Mouse (Mus musculus) embryonic facial prominence, embryonic 14.5 days (tissue): Measurements from ENCODE around the gene Ccng2. TPM values are rescaled to one million over a fixed set of nuclear protein-coding genes. Genes with fewer than 3 reads are reported as not detected.

Experiments used
- ATAC-seq: fragments of 200-750 bp; cut with Nextera tagmentation; 2 replicates; pipeline ENCODE4 v1.8.0; 2017; ENCODE audit warnings: low read depth, moderate number of reproducible peaks, moderate TSS enrichment
- DNase-seq: peaks from one replicate; pipeline ENCODE4 v3.0.0-alpha.2; 2015; ENCODE audit warnings: low spot score
- H3K27ac ChIP-seq: fragments of 300-500 bp; sonication (generic); replicated peaks from 2 replicates; pipeline ENCODE4 v1.5.1; 2014; ENCODE audit warnings: low read depth, mild to moderate bottlenecking, low read length, moderate library complexity
- H3K27me3 ChIP-seq: fragments of 300-500 bp; sonication (generic); replicated peaks from 2 replicates; pipeline ENCODE4 v1.6.1; 2014; ENCODE audit warnings: low read length; ENCODE audit not compliant: control insufficient read depth, insufficient read depth
- H3K36me3 ChIP-seq: fragments of 300-500 bp; sonication (generic); 2 replicates; pipeline ENCODE4 v1.6.1; 2014; ENCODE audit warnings: low read length, mixed read lengths; ENCODE audit not compliant: control insufficient read depth, insufficient read depth
- H3K4me1 ChIP-seq: fragments of 300-500 bp; sonication (generic); 2 replicates; pipeline ENCODE4 v1.6.1; 2014; ENCODE audit warnings: antibody characterized with exemption, low read length; ENCODE audit not compliant: control insufficient read depth, insufficient read depth
- H3K4me2 ChIP-seq: fragments of 300-500 bp; sonication (generic); 2 replicates; pipeline ENCODE4 v1.6.1; 2014; ENCODE audit warnings: low read depth, mild to moderate bottlenecking, low read length, moderate library complexity, mixed read lengths
- H3K4me3 ChIP-seq: fragments of 300-500 bp; sonication (generic); 2 replicates; pipeline ENCODE4 v1.5.1; 2014; ENCODE audit warnings: low read depth, mild to moderate bottlenecking, low read length
- H3K9ac ChIP-seq: fragments of 300-500 bp; sonication (generic); 2 replicates; pipeline ENCODE4 v1.6.1; 2014; ENCODE audit warnings: low read depth, mild to moderate bottlenecking, low read length, moderate library complexity, mixed read lengths
- H3K9me3 ChIP-seq: fragments of 300-500 bp; sonication (generic); 2 replicates; pipeline ENCODE4 v1.6.1; 2016; ENCODE audit warnings: low read length; ENCODE audit not compliant: control insufficient read depth
- WGBS: fragments of 180-500 bp; shearing (Covaris S2); extraction: QIAGEN DNeasy Blood & Tissue Kit; methylation state at CpG from one replicate; pipeline ENCODE4 v1.1.7; 2014; 5-methylcytosine and 5-hydroxymethylcytosine counted together
- polyA plus RNA-seq: library from polyadenylated mRNA; unstranded; fragments of >200 nt; fragmentation: Nextera tagmentation; extraction: Ambion mirVana; gene quantifications from 2 replicates; pipeline ENCODE4 v1.2.1, GENCODE M21; 2014

The Ccng2 gene
- polyA plus RNA-seq, 1 experiment from 2014 or later: 54.2 TPM

DNA sequence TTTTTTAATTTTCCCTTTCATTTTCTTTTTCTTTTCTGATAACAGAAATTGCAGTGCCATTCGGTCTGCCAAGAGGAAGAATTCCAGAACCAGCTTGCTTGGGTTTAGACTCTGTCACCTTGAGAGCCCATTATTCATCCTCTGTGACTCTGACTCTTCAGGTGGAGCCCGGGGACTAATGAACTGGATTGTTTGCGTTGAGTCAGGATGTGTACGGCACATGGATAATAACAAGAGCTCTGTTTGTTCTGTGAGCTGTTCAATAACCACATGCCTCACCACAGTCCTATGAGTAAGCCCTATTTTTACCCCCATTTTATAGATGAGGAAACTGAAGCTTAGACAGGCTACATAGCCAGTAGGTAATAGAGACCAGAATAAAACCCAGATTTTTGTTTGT, 29.7 kb downstream of the Ccng2 start:
- no peak for ATAC-seq
- Histone ChIP-seq H3K4me2 (no peak overlapping the region), H3K9ac (no peak overlapping the region), H3K4me1 (no peaks in the 10 kb centered on the region), H3K27ac (no peak overlapping the region), H3K27me3 (no peaks in the 10 kb centered on the region), H3K4me3 (no peak overlapping the region), H3K36me3 (no peaks in the 10 kb centered on the region), H3K9me3 (0 out of 2 replicates have a peak, but pooled peaks cover 3% of the 10 kb centered on the region)
- WGBS: 74% methylated on average over 4 of the region's 4 CpGs
- DNase-seq: no peak

DNA sequence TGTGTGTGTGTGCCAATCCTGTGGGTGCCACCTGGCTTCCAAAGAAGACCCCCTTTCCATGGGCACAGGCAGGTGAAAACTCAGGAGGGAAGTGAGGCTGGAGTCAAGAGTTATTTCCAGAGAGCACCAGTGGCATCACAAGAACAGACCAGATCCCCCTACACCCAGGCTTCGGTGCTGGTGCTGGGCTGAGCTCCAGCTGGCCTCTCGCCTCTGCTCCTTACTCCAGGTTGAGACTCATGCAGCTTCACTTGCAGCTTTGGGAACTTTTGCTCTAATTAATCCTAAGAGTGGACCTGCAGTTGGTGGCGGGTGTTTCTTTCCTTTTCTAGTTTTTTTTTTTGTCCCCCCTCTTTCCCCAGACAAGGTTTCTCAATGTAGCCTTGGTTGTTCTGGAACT, 30.3 kb downstream of the Ccng2 start:
- H3K9me3 ChIP-seq: 0 out of 2 replicates have a peak, but pooled peaks cover 3% of the 10 kb centered on the region
- DNase-seq (no peak), ATAC-seq (no peak)
- H3K4me3 ChIP-seq: no peak overlapping the region
- no peaks in the 10 kb centered on the region for H3K27me3 ChIP-seq
- H3K9ac ChIP-seq: no peak overlapping the region
- no peak overlapping the region for H3K4me2 ChIP-seq
- H3K27ac ChIP-seq: no peak overlapping the region
- 76% methylated on average over 3 of the region's 3 CpGs for WGBS
- no peaks in the 10 kb centered on the region for H3K4me1 ChIP-seq
- H3K36me3 ChIP-seq: no peaks in the 10 kb centered on the region

DNA sequence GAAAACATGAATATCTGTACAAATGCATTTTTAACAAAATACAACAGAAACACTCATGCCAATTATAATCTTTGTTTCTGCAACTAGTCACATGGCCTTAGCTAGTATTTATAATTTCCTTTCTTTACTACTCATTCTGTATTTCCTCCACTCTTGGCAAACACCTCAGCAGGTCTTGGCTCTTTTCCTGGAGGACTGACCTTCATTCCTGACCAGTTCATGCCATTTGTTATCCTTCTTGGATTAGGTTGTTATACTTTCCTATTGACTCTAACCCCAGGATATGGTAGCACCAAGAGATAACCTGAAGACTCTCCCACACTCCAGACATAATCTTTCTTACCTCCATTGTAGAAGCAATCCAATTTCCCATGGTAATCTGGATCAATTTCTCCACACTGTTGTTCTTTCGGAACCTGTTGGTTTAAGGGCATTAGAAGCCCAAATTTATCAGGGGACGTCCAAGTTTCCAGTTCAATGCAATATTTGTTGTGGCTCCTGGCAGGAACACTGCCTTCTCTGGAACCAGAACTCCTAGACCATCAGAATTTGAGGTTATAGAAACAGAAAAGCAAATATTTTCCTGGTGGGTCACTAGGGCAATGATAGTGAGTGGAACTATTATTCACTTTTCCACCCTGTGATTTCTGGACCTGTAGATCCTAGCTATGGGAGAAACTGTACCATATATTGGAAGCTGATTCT, 38.2 kb downstream of the Ccng2 start:
- H3K4me2 ChIP-seq: no peak overlapping the region
- WGBS: 90% methylated on average over 2 of the region's 2 CpGs
- no peaks in the 10 kb centered on the region for H3K27me3 ChIP-seq
- H3K4me3 ChIP-seq: no peak overlapping the region
- ATAC-seq (no peak), DNase-seq (no peak)
- H3K27ac ChIP-seq: no peak overlapping the region
- H3K36me3 ChIP-seq: no peaks in the 10 kb centered on the region
- 0 out of 2 replicates have a peak, but pooled peaks cover 3% of the 10 kb centered on the region for H3K9me3 ChIP-seq
- H3K9ac ChIP-seq: no peak overlapping the region
- no peaks in the 10 kb centered on the region for H3K4me1 ChIP-seq

DNA sequence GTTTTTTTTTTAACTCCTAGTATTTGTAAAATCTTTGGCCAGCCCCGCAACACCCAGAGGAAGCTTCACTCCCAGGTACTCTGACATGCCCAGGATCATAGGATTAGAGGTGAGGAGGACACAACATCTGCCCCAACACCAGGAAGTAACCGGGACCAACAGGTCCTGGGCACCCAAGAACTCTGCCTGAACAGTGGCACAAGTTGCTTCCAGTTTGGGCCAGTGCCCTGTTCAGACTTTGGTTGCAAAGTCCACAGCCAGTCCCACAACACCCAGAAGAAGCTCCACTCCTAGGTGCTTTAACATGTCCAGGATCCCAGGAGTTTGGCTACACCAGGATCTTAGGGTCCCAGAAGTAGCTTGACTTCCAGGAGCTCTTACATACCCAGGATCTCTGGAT, 41.9 kb downstream of the Ccng2 start:
- H3K4me3 ChIP-seq: no peak overlapping the region
- no peak overlapping the region for H3K27ac ChIP-seq
- H3K9me3 ChIP-seq: no peaks in the 10 kb centered on the region
- H3K27me3 ChIP-seq: no peaks in the 10 kb centered on the region
- H3K4me1 ChIP-seq: no peaks in the 10 kb centered on the region
- no peak overlapping the region for H3K9ac ChIP-seq
- ATAC-seq (no peak), DNase-seq (no peak)
- H3K36me3 ChIP-seq: no peaks in the 10 kb centered on the region
- no peak overlapping the region for H3K4me2 ChIP-seq
- WGBS: 89% methylated on average over 2 of the region's 2 CpGs

DNA sequence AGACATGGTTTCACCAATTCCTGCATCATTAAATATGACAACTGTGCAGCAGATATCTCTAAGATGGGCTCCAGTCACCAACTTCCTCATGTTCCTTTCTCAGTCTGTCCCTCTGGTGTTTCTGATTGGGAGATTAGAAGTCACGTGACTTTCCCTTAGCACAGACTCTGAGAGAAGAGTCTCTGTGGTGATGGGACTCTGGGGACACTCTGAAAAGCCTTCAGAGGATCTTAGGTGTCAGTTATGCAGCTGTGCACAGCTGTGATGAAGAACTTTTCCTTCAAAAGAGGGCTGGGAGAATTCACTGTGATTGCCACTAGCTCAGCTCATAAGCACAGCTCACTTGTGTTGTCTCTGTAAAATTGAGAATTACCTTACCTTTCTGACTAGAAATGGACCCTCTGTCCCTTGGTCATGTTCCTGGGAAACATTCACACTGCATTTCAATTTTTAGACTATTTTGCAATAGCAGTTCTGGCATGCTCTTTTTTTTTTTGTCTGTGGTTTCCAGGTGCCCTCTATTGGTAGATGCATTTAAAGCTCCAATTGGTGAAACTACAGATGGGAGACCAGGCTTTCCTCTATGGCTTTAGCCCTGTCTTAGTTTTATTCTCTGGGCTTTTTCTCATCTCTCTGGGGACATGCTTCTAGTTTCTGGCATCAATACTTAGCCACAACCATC, 56.4 kb downstream of the Ccng2 start:
- DNase-seq (peak; percentile 17), ATAC-seq (no peak)
- no peaks in the 10 kb centered on the region for H3K4me1 ChIP-seq
- H3K27ac ChIP-seq: no peak overlapping the region
- no peak overlapping the region for H3K9ac ChIP-seq
- WGBS: 42% methylated on average over 1 of the region's 1 CpGs
- no peak overlapping the region for H3K4me3 ChIP-seq
- no peaks in the 10 kb centered on the region for H3K36me3 ChIP-seq
- no peaks in the 10 kb centered on the region for H3K27me3 ChIP-seq
- H3K9me3 ChIP-seq: no peaks in the 10 kb centered on the region
- no peak overlapping the region for H3K4me2 ChIP-seq

Other genes with a start within 250 kb of the Ccng2 start
- gene Sowahb, start 222.2 kb upstream of the Ccng2 start, polyA plus RNA-seq: 0.50 and 0.76 TPM in 2 replicates
- 187 and 197 TPM in 2 replicates for gene Sept11, start 173.8 kb upstream of the Ccng2 start, polyA plus RNA-seq
- 121 and 126 TPM in 2 replicates for gene Ccni, start 60.8 kb upstream of the Ccng2 start, polyA plus RNA-seq
- gene 2010109A12Rik, start 60.7 kb upstream of the Ccng2 start, polyA plus RNA-seq: 1.5 and 1.9 TPM in 2 replicates